Mouse (Mus musculus) liver, embryonic 14.5 days (tissue): ENCODE data around the gene Olfr904.

Source experiments
- CTCF ChIP-seq: IDR thresholded peaks from 2 replicates; pipeline ENCODE4 v1.5.1; 2016; ENCODE audit warnings: antibody characterized with exemption, low read depth, control low read depth
- EP300 ChIP-seq: IDR thresholded peaks from 2 replicates; pipeline ENCODE4 v1.6.1; 2016; ENCODE audit warnings: antibody characterized with exemption, low read depth

GRCm38 (mm10) chr9:38423801-38424200, 39.1 kb upstream of the Olfr904 start:
- no peak for TF ChIP-seq CTCF
- no peak for TF ChIP-seq EP300
